13 mouse cellular contexts compared by ENCODE assay signal in the genomic region with DNA sequence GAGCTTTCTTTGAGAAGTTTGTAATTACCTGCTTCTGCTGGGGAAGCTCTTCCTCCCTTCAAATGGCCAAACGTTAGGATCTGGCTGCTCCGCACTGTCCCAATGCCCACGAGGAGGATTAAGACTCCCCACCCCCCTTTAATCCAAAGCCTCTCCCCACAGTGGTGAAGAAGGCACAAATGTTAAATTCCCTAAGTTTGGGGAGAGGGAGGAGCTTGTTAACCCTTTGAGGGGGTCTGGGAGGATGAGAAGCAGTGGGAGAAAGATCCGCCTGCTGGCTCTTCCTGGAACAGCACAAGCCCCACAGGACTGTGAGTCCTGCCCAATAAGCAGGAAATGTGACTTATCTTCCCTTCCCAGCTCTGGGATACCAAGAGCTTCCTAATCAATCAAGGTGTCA. TPM values are rescaled to one million over a fixed set of nuclear protein-coding genes. Genes with fewer than 3 reads are reported as not detected.
DNase-seq lines count a peak whose midpoint lies in the region; ATAC-seq and TF ChIP-seq lines count a peak whose summit lies in the region.
"Had no signal": no experiment of that assay in that cellular context is flagged by ENCODE, and none has a peak within 500 bp of the region (broad histone marks: within the 10 kb centered on the region; RNA-seq: fewer than 3 reads in every experiment).

No protein-coding gene starts in this region.

- H3K4me2 ChIP-seq in kidney, embryonic 15.5 days: no peak overlapping the region
- peak overlapping the region; percentile 14; the same call in 1 of the 2 replicates for H3K4me2 ChIP-seq in midbrain, embryonic 11.5 days
- H3K4me2 ChIP-seq: embryonic facial prominence, embryonic 12.5 days; stomach, embryonic 15.5 days had no signal

- H3K9ac ChIP-seq in kidney, embryonic 15.5 days: no peak overlapping the region
- H3K9ac ChIP-seq in midbrain, embryonic 11.5 days (ENCODE audit: low read length): no peak overlapping the region; the same call in 1 of the 2 replicates
- H3K9ac ChIP-seq: embryonic facial prominence, embryonic 12.5 days; stomach, embryonic 15.5 days had no signal

- no peak for DNase-seq in kidney, adult 2 months
- DNase-seq in WW6 (ENCODE audit: low read depth, low spot score): peak; percentile 39
- peak; percentile 74 for DNase-seq in embryo, embryonic 10.5 days (ENCODE audit: low spot score)
- peak; percentile 94 for DNase-seq in midbrain, embryonic 11.5 days (ENCODE audit: low spot score, missing footprints)
- DNase-seq in frontal cortex, postnatal 36 days (ENCODE audit: low spot score in 2 of 2): no peak
- DNase-seq in kidney, adult 9 months: no peak
- DNase-seq: adrenal gland, adult 2 months had no signal

- H3K27me3 ChIP-seq in kidney, embryonic 15.5 days: no peaks in the 10 kb centered on the region; the same call in 1 of the 2 replicates
- no peaks in the 10 kb centered on the region for H3K27me3 ChIP-seq in kidney, adult 2 months (replicated peaks; ENCODE audit: control insufficient read depth, insufficient read depth, low read length)
- peaks cover 5% of the 10 kb centered on the region; the same call in 1 of the 2 replicates for H3K27me3 ChIP-seq in midbrain, embryonic 11.5 days (ENCODE audit: control insufficient read depth, insufficient read depth, low read length)
- H3K27me3 ChIP-seq: embryonic facial prominence, embryonic 12.5 days; stomach, embryonic 15.5 days had no signal

- no peak for TF ChIP-seq POLR2A in kidney, adult 2 months (IDR thresholded peaks at IDR 0.05; ENCODE audit: low read depth, low read length)

- 14% methylated on average over 4 of the region's 4 CpGs for WGBS in kidney, embryonic 15.5 days
- 37% methylated on average over 4 of the region's 4 CpGs for WGBS in kidney, adult 2 months
- 1% methylated on average over 4 of the region's 4 CpGs for WGBS in midbrain, embryonic 11.5 days

- ATAC-seq in kidney, embryonic 15.5 days (replicated peaks; ENCODE audit: low FRiP score): peak; percentile 43; the same call in 1 of the 2 replicates
- ATAC-seq in midbrain, embryonic 11.5 days (ENCODE audit: low FRiP score): peak; percentile 65
- ATAC-seq in megakaryocyte-erythroid progenitor cell, adult 5-6 weeks (replicated peaks; ENCODE audit: low FRiP score, low TSS enrichment, poor library complexity, severe bottlenecking): no peak

- H3K4me3 ChIP-seq in kidney, embryonic 15.5 days (replicated peaks): no peak overlapping the region
- no peak overlapping the region for H3K4me3 ChIP-seq in kidney, adult 2 months (ENCODE audit: insufficient read depth, low read depth, low read length)
- peak overlapping the region; percentile 6; the same call in 1 of the 2 replicates for H3K4me3 ChIP-seq in midbrain, embryonic 11.5 days (ENCODE audit: low read depth, low read length)
- H3K4me3 ChIP-seq: embryonic facial prominence, embryonic 12.5 days; stomach, embryonic 15.5 days had no signal

- no peaks in the 10 kb centered on the region for H3K36me3 ChIP-seq in kidney, embryonic 15.5 days
- no peaks in the 10 kb centered on the region for H3K36me3 ChIP-seq in kidney, adult 2 months (ENCODE audit: control insufficient read depth, insufficient read depth, low read length)
- H3K36me3 ChIP-seq in midbrain, embryonic 11.5 days (ENCODE audit: control insufficient read depth, insufficient read depth, low read length): no peaks in the 10 kb centered on the region
- H3K36me3 ChIP-seq: embryonic facial prominence, embryonic 12.5 days; stomach, embryonic 15.5 days had no signal

- no peak for TF ChIP-seq CTCF in kidney, adult 2 months (conservative IDR thresholded peaks at IDR 0.05; ENCODE audit: insufficient read depth, insufficient read length, low read depth, low read length)

- no peaks in the 10 kb centered on the region for H3K9me3 ChIP-seq in kidney, embryonic 15.5 days (replicated peaks)
- H3K9me3 ChIP-seq in midbrain, embryonic 11.5 days (ENCODE audit: control insufficient read depth, low read length): no peaks in the 10 kb centered on the region
- H3K9me3 ChIP-seq: embryonic facial prominence, embryonic 12.5 days; stomach, embryonic 15.5 days had no signal

- no peak overlapping the region for H3K27ac ChIP-seq in kidney, embryonic 15.5 days
- no peak overlapping the region for H3K27ac ChIP-seq in kidney, adult 2 months (ENCODE audit: insufficient read depth, low read depth, low read length)
- H3K27ac ChIP-seq in midbrain, embryonic 11.5 days (ENCODE audit: low read depth, low read length): no peak overlapping the region; the same call in 1 of the 2 replicates
- H3K27ac ChIP-seq: embryonic facial prominence, embryonic 12.5 days; stomach, embryonic 15.5 days had no signal

- H3K4me1 ChIP-seq in kidney, embryonic 15.5 days: no peaks in the 10 kb centered on the region
- no peaks in the 10 kb centered on the region for H3K4me1 ChIP-seq in kidney, adult 2 months (ENCODE audit: control insufficient read depth, insufficient read depth, low read length)
- H3K4me1 ChIP-seq in midbrain, embryonic 11.5 days (ENCODE audit: control insufficient read depth, insufficient read depth, low read length): peaks cover 21% of the 10 kb centered on the region
- H3K4me1 ChIP-seq: embryonic facial prominence, embryonic 12.5 days; stomach, embryonic 15.5 days had no signal

RNA-seq across cellular contexts. Expression of gene Cnpy1, which starts 7.5 kb away (rescaled TPM):
- polyA plus RNA-seq in kidney, embryonic 15.5 days (2015; fragmentation: Nextera tagmentation; extraction: Ambion mirVana): 0.16 and 0.17 TPM in 2 replicates
- 0.11 and 0.19 TPM in 2 replicates for polyA plus RNA-seq in kidney, adult 2 months (2012; rRNA removed)
- 130 and 131 TPM in 2 replicates for polyA plus RNA-seq in midbrain, embryonic 11.5 days (2014; fragmentation: Nextera tagmentation; extraction: Ambion mirVana)
- total RNA-seq in megakaryocyte-erythroid progenitor cell, adult 5-6 weeks (2014; fragmentation: Nextera tagmentation): not detected in 2 replicates
- total RNA-seq in megakaryocyte-erythroid progenitor cell, adult 5-6 weeks (2017): not detected in 2 replicates
- total RNA-seq: adrenal gland, adult 2 months; megakaryocyte progenitor cell, adult 5-6 weeks had no signal
- polyA plus RNA-seq: adrenal gland, adult 2 months; C2C12 had no signal

Comparison
In these comparisons a context has a peak if more than half of its experiments do, and no peak if none do; other contexts are left out.
1. DNase-seq: peak in WW6 (single experiment), embryo, embryonic 10.5 days (single experiment) and midbrain, embryonic 11.5 days (single experiment); none in kidney, adult 2 months (single experiment), frontal cortex, postnatal 36 days (0 of 2) and kidney, adult 9 months (single experiment).
2. RNA of gene Cnpy1, which starts 7.5 kb away (polyA plus RNA-seq): 130 to 131 TPM in midbrain, embryonic 11.5 days; 0.16 to 0.17 TPM in kidney, embryonic 15.5 days and 0.11 to 0.19 TPM in kidney, adult 2 months; every median in the first group is over 100 times any median in the second.